9 mouse cellular contexts compared by ENCODE assay signal in genomic region chr1:39735927-39736604, GRCm38 (mm10). TPM values are rescaled to one million over a fixed set of nuclear protein-coding genes. Genes with fewer than 3 reads are reported as not detected.
DNase-seq lines count a peak whose midpoint lies in the region; ATAC-seq and TF ChIP-seq lines count a peak whose summit lies in the region.
"Had no signal": no experiment of that assay in that cellular context is flagged by ENCODE, and none has a peak within 500 bp of the region (broad histone marks: within the 10 kb centered on the region; RNA-seq: fewer than 3 reads in every experiment).

No protein-coding gene starts in this region.

- ATAC-seq in stomach, embryonic 16.5 days (ENCODE audit: insufficient read depth, low FRiP score), result peak; percentile 55
- ATAC-seq: Patski had no signal

- no peaks in the 10 kb centered on the region for H3K27me3 ChIP-seq in kidney, adult 2 months (replicated peaks; ENCODE audit: control insufficient read depth, insufficient read depth, low read length)
- no peaks in the 10 kb centered on the region for H3K27me3 ChIP-seq in stomach, embryonic 16.5 days (ENCODE audit: control insufficient read depth, insufficient read depth, low read length)
- H3K27me3 ChIP-seq: Patski had no signal

- peaks cover 13% of the 10 kb centered on the region for H3K4me1 ChIP-seq in lung, adult 2 months (ENCODE audit: control insufficient read depth, insufficient read depth, low read length)
- H3K4me1 ChIP-seq in kidney, adult 2 months (ENCODE audit: control insufficient read depth, insufficient read depth, low read length), result 0 out of 2 replicates have a peak, but pooled peaks cover 6% of the 10 kb centered on the region
- peaks cover 5% of the 10 kb centered on the region; the same call in 1 of the 2 replicates for H3K4me1 ChIP-seq in stomach, embryonic 16.5 days (ENCODE audit: control insufficient read depth, insufficient read depth, low read length)

- no peak for TF ChIP-seq CTCF in lung, adult 2 months (IDR thresholded peaks at IDR 0.05; ENCODE audit: insufficient read depth, low read length)
- TF ChIP-seq CTCF in kidney, adult 2 months (conservative IDR thresholded peaks at IDR 0.05; ENCODE audit: insufficient read depth, insufficient read length, low read depth, low read length), result no peak

- H3K4me3 ChIP-seq in lung, adult 2 months (replicated peaks; ENCODE audit: extremely low read depth, low read depth, low read length), result no peak overlapping the region
- no peak overlapping the region for H3K4me3 ChIP-seq in kidney, adult 2 months (ENCODE audit: insufficient read depth, low read depth, low read length)
- H3K4me3 ChIP-seq in stomach, embryonic 16.5 days (replicated peaks; ENCODE audit: low read length), result no peak overlapping the region

- no peak overlapping the region for H3K4me2 ChIP-seq in stomach, embryonic 16.5 days (ENCODE audit: low read depth, low read length)

- H3K36me3 ChIP-seq in kidney, adult 2 months (ENCODE audit: control insufficient read depth, insufficient read depth, low read length), result no peaks in the 10 kb centered on the region
- H3K36me3 ChIP-seq in stomach, embryonic 16.5 days (ENCODE audit: control insufficient read depth, insufficient read depth, low read length), result no peaks in the 10 kb centered on the region

- peak overlapping the region; percentile 88 for H3K27ac ChIP-seq in kidney, adult 2 months (ENCODE audit: insufficient read depth, low read depth, low read length)
- peak overlapping the region; percentile 43; the same call in 1 of the 2 replicates for H3K27ac ChIP-seq in stomach, embryonic 16.5 days (ENCODE audit: low read length)

- no peak overlapping the region for H3K9ac ChIP-seq in stomach, embryonic 16.5 days (ENCODE audit: low read length)

- H3K9me3 ChIP-seq in stomach, embryonic 16.5 days (replicated peaks; ENCODE audit: control insufficient read depth, low read length), result no peaks in the 10 kb centered on the region

- peak; percentile 52 to 70 for DNase-seq in lung, adult 18-20 months
- DNase-seq in lung, adult 2 months, result no peak
- DNase-seq in heart, adult 9 months (ENCODE audit: low spot score in 2 of 2), result peak; percentile 79 to 83
- DNase-seq in kidney, adult 2 months, result peak; percentile 93
- DNase-seq in lung, postnatal 10 days, result peak; percentile 80
- DNase-seq in left cerebral cortex, adult 18-20 months (ENCODE audit: low spot score in 2 of 2), result no peak
- DNase-seq in frontal cortex, postnatal 36 days (ENCODE audit: low spot score in 2 of 2), result no peak

- no peak for TF ChIP-seq POLR2A in lung, adult 2 months (IDR thresholded peaks at IDR 0.05; ENCODE audit: borderline replicate concordance, extremely low read depth, low read depth, low read length)
- TF ChIP-seq POLR2A in kidney, adult 2 months (IDR thresholded peaks at IDR 0.05; ENCODE audit: low read depth, low read length), result no peak

- WGBS in lung, adult 2 months, result 10% methylated on average over 8 of the region's 8 CpGs
- 14% methylated on average over 8 of the region's 8 CpGs for WGBS in kidney, adult 2 months
- 30% methylated on average over 8 of the region's 8 CpGs for WGBS in stomach, embryonic 16.5 days

RNA-seq across cellular contexts. Expression of gene Rfx8, which starts 15.3 kb away (rescaled TPM):
- polyA plus RNA-seq in lung, adult 2 months (2012; rRNA removed), result 0.14 and 0.24 TPM in 2 replicates
- polyA plus RNA-seq in kidney, adult 2 months (2012; rRNA removed), result not detected in 2 replicates
- polyA plus RNA-seq in stomach, embryonic 16.5 days (2015; fragmentation: Nextera tagmentation; extraction: Ambion mirVana), result 0.19 and 0.26 TPM in 2 replicates
- total RNA-seq in left cerebral cortex, adult 18-20 months (2021), result under 1 TPM in 1 of 2 experiments, not detected in 1; 0.16 TPM
- polyA plus RNA-seq: Patski had no signal

Comparison
In these comparisons a context has a peak if more than half of its experiments do, and no peak if none do; other contexts are left out.
1. DNase-seq: peak in lung, adult 18-20 months (2 of 2), heart, adult 9 months (2 of 2), kidney, adult 2 months (single experiment) and lung, postnatal 10 days (single experiment); none in lung, adult 2 months (single experiment), left cerebral cortex, adult 18-20 months (0 of 2) and frontal cortex, postnatal 36 days (0 of 2).